Mouse (Mus musculus): ENCODE measurements around the gene Gm13769.
"Not testable (repeated sequence)": the region's sequence is repeated elsewhere in the genome, so short reads cannot be mapped to it uniquely, and the experiment has no call there.

The Gm13769 gene

GRCm38 (mm10) chr2:90321900-90322299, at the start of gene Gm13769:
Gene Gm13769, plus strand, starts transcription at chr2:90322200.
- DNase-seq (ENCODE audit: low read depth, low spot score): not testable (repeated sequence)

GRCm38 (mm10) chr2:90292741-90293140, 29.3 kb upstream of the Gm13769 start, which contains the start of gene Olfr1272:
Gene Olfr1272, minus strand, starts transcription at chr2:90292841.
- no peak for DNase-seq (ENCODE audit: low read depth, low spot score)

- DNase-seq (ENCODE audit: low read depth, low spot score): not testable (repeated sequence)
Measured at GRCm38 (mm10) chr2:90346694-90347093, 24.7 kb downstream of the Gm13769 start.

- not testable (repeated sequence) for DNase-seq (ENCODE audit: low read depth, low spot score)
Measured at GRCm38 (mm10) chr2:90351047-90351446, 29.0 kb downstream of the Gm13769 start.

GRCm38 (mm10) chr2:90351540-90351939, 29.5 kb downstream of the Gm13769 start:
- DNase-seq (ENCODE audit: low read depth, low spot score): not testable (repeated sequence)

- not testable (repeated sequence) for DNase-seq (ENCODE audit: low read depth, low spot score)
Measured at GRCm38 (mm10) chr2:90359229-90359628, 37.2 kb downstream of the Gm13769 start.

- DNase-seq (ENCODE audit: low read depth, low spot score): not testable (repeated sequence)
Measured at GRCm38 (mm10) chr2:90360199-90360598, 38.2 kb downstream of the Gm13769 start.
